Mouse (Mus musculus) naive thymus-derived CD4-positive, alpha-beta T cell, adult 2 months (primary cell): ENCODE measurements around the gene Nutm1.
A peak's percentile ranks its signal among the peaks of the same experiment; 100 is the strongest.

ENCODE experiments used
- DNase-seq: peaks from one replicate; pipeline ENCODE4 v3.0.0-alpha.2; 2011; ENCODE audit warnings: low read depth

Gene Nutm1

DNA sequence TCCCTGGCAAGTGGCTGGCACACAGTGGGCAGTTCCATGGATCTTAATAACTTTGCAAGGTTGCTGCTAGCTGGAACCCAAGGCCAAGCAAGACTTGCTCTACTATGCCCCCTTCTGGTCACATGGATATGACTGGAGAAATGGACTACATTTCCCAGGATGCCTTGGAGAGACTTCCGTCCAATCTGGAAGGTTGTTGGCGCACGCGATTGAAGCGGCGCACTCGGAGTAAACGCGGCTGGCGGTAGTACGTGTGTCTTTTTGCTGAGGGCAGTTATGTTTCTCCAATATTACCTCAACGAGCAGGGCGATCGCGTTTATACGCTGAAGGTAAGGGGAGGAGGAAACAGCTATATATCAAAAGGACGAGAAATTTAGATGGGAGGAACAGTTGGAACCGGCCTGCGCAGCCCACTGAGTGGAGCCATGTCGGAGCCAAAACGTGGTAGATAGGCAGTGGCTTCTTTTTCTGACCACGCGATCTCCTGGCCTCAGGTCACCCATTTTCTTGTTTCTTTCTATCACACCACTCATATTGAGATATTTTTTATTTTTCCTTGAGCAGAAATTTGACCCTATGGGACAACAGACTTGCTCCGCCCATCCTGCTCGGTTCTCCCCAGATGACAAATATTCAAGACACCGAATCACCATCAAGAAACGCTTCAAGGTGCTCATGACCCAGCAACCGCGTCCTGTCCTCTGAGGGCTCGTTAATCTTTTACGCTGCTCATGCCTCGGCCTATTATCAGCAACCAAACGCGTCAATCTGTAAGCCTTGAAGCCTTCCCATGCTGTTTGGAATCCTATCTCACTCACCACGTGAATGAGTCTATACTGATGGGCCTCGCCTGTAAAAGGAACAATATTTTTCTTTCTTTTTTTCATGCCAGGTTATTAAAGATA, 2.9 kb upstream of the Nutm1 start, which contains the start of gene Nop10:
Gene Nop10, plus strand, starts transcription at position 179 of the 906 bp plus-strand sequence.
- DNase-seq: peak; percentile 92

- peak; percentile 36 for DNase-seq
Observed at GRCm38 (mm10) chr2:112254675-112255515, 4.2 kb downstream of the Nutm1 start.

DNA sequence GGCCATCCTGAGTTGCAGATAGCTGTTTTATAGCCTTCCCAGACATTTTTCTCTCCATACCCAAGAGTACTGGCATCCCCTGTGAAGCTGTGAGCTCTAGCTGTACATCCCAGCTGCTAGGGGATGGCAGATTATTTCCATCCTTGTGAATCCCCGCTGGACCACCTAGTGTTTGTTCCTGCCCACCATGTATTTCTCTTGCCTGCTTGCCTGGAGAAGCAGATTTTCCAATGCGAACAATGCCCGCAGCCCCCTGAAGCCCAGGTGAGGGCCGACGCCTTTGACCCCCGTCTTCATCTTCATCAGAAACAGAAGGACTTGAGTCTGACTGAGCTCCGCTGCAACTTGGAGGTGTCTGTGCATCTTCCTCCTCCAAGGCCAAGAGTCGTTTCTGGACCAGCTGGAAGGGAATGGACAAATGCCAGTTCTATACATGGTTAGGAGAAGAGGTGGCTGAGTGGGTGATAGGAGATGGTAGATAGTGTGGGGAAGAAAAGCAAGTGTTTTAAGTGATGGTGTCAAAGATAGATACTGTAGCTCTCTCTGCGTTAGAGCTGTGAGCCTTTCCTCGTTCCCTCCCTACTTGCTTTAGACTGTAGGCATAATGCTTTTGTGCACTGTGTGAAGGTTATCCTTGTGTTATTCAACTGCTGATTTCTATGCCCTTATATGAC, 9.2 kb downstream of the Nutm1 start:
- DNase-seq: no peak

GRCm38 (mm10) chr2:112247323-112247722, 11.8 kb downstream of the Nutm1 start:
- DNase-seq: no peak

DNA sequence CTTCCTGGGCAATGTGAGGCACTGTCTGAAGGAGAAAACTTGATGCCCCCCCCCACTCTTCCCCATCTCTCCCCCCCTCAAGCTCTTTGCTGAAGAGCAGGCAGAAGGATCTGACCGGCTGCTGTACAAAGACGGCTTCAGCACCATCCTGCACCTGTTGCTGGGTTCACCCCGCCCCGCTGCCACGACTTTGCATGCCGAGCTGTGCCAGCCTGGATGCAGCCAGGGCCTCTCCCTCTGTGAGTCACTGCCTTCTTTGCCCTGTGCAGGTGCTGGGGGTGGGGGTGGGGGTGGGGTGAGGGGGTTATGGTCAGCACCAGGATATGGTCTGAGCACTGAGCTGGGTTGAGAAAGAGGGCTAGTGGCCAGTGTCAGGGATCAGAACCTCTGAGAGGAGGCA, 12.9 kb downstream of the Nutm1 start:
- no peak for DNase-seq

DNA sequence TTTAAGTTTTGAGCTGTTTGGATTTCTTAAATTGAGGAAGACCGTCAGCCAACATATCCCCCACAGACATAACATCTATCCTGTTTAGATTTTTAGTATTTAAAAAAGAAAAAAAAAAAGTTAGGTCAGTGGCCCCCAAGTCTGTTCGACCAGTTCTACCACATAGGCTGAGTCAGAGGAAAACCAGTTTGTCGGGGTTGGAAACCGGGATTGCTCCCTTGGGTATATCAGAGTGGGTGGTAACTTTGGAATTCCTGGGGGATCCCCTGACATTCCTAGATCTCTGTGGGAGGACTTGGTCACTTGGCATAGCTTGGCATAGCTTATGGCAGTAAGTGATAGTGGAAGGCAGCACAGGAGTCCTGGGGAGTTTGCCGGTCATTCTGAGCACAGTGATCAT, 13.8 kb downstream of the Nutm1 start:
- no peak for DNase-seq

GRCm38 (mm10) chr2:112241787-112242186, 17.3 kb downstream of the Nutm1 start:
- no peak for DNase-seq

DNA sequence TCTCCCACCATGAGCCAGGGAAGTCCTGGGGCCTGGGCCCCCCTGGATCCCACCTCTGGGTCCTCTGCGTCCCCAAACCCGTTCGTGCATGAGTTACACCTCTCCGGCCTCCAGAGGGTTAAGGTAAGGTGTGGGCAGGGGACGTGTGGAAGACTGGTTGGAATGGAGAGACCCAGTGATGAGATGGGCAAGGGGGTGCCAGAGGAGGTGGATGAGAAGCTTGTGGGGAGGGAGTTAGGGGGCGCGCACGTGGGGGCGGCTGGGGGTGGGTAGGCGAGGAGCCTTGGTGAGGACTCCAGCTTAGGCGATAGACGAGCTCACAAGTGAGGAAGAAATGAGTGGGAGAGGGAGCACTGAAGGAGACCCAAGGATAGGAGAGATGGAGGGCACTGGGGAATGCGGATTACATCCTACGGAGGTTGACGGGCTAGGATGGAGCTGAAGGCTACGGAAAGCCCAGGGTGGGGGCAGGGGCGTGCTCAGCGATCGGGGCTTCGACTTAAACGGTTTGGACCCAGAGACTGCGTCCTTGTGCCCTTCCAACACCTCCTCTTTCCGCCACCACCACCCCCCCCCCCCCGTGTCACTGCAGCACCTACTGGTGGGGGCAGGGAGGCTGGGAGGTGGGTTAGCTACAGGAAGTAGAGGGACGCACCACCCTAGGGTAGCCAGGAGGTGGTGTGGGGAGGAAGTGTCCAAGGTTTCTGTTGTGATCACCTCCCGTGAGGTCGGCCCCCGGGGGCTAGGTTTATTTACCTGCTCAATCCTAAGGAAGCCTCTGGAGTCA, 19.0 kb downstream of the Nutm1 start:
- peak; percentile 68 for DNase-seq

- peak; percentile 88 for DNase-seq
Observed at GRCm38 (mm10) chr2:112239212-112239934, 19.7 kb downstream of the Nutm1 start, which contains the start of gene Lpcat4. Lpcat4 (plus strand) TSS chr2:112239468.

GRCm38 (mm10) chr2:112238006-112238405, 21.1 kb downstream of the Nutm1 start:
- peak; percentile 30 for DNase-seq

GRCm38 (mm10) chr2:112236620-112237019, 22.5 kb downstream of the Nutm1 start:
- no peak for DNase-seq

DNA sequence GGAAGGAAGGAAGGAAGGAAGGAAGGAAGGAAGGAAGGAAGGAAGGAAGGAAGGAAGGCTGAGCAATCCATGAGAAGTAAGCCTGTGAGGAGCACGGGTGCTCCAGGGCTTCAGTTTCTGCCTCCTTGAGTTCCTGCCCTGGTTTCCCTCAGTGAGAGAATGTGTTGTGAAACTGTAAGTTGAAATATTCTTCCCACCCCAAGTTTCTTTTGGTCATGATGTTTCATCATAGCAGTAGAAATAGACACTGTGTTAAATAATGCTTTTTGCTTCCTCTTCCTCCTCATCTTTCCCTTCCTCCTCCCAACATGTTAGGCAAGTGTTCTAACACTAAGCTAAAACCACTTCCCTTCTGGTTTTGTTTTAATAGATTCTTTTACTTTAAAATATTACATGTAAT, 26.5 kb downstream of the Nutm1 start:
- no peak for DNase-seq

DNA sequence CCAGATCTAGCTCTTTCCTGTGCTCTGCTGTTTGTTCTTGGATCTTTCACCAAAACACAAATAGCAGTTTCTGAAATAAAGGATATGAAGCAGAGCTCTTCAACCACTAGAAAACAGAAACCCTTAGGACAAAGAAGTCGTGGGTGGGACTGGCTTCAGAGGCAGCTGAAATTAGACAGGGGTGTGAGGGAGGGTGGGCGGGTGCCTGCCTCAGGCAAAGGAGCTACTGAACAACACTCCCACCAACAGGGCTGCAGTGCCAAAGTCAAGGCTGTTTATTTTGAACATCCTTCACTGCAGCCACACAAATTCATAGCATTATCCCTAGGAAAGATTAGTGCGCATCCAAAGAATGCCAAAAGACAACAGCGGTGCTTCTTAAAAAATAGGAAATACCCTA, 34.7 kb downstream of the Nutm1 start:
- no peak for DNase-seq

DNA sequence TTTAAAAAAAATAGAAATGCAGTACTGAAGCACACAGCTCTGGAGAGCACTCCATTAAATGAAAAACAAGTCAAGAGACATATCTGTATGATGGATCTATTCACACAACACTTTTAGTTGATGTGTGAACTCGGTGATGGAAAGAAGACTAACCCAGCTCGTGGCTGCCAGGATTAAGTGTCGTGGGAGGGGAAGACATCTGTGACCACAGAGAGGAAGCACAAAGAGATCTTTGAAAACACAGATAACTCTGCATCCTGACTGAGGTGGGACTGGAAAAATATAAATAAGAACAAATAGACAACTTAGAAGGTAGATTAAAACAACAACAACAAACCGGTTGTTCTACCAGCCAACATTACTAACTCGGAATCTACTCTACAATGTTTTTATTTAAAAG, 36.5 kb downstream of the Nutm1 start:
- DNase-seq: peak; percentile 30

GRCm38 (mm10) chr2:112220880-112221279, 38.2 kb downstream of the Nutm1 start:
- no peak for DNase-seq

DNA sequence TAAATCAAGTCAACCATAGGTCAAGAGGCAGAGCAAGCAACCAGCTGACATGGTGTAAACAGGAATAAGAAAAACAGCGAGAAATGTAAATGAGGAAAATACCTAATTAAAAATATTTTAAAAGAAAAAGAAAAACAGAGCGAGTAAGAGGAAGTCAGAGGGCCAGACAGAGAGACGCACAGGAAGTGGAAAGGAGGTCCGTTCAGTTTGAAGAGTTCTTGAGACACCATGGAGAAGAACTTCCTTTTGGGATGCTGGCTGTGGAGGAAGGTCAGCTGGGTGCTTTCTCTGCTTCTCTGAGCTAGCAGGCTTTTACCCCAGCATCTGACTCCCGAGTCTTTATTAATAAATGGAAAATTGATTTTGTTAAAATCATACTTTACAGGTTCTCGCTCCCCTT, 41.5 kb downstream of the Nutm1 start:
- no peak for DNase-seq

DNA sequence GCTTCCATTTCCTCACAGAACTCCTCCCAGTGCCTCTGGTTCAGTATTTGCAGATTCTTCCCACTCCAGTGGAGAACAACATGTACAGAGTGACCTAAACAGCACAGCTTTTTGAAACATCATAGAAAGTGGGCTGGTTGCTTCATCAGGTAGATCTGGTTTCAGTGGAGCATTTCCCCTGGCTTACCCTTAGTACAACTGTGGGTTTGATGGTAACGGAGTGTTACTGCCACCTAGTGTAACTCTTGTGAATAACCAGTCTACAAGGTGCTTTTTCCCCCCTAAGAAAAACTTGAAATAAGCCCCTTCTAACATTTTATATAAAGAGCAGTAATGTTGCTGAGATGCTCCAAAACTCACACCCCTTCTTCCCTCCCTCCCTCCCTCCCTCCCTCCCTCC, 43.1 kb downstream of the Nutm1 start:
- peak; percentile 51 for DNase-seq

DNA sequence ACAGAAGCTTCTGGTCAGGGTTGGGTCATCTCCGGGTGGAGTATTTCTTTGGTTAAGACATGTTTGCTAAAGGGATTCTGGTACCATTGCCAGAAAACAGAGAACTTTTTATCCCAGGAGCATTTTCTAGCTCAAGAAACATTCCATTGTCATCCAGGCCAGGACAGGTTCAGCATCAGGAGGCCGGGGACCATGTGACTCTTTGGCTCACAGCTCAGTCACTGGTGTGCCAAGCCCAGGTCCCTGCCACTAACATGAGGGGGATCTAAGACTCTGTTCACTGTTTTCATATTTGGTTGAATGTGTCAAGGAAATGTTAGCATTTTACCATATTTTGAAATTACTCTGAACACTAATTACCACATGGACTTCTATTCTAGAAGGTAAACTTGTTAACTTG, 48.4 kb downstream of the Nutm1 start:
- no peak for DNase-seq

GRCm38 (mm10) chr2:112210142-112210541, 48.9 kb downstream of the Nutm1 start:
- no peak for DNase-seq

DNA sequence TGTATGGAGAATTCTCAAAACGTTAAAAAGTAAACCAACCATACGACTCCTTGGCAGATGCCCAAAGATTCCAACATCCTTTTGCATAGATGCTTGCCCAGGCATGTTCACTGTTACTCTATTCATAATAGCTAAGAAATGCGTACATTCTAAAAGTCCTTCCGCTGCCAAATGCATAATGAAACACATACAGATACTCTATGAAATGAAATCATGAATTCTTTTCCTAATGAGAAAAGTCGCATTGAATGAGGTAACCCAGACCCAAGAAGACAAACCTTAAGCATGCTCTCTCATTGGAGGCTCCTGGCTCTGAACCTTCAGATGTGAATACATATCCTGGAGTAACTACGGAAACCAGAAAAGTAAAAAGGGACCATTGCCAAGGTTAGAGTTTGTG, 56.0 kb downstream of the Nutm1 start:
- no peak for DNase-seq
